8 mouse cellular contexts compared by ENCODE assay signal in genomic region chr7:144470545-144471059, GRCm38 (mm10). TPM values are rescaled to one million over a fixed set of nuclear protein-coding genes. Genes with fewer than 3 reads are reported as not detected.
A peak's percentile ranks its signal among the peaks of the same experiment; 100 is the strongest.
DNase-seq lines count a peak whose midpoint lies in the region; ATAC-seq lines count a peak whose summit lies in the region.

TSS of gene Cttn (minus strand) at chr7:144471009.

- H3K27ac ChIP-seq in embryonic facial prominence, embryonic 14.5 days (replicated peaks; ENCODE audit: low read depth, low read length) = peak within 1 kb of the TSS; percentile 84
- peak within 1 kb of the TSS; percentile 94 for H3K27ac ChIP-seq in midbrain, embryonic 10.5 days (replicated peaks)

- H3K9ac ChIP-seq in embryonic facial prominence, embryonic 14.5 days (ENCODE audit: low read depth, low read length) = peak within 1 kb of the TSS; percentile 94

- intact Hi-C loops in left cerebral cortex, postnatal 4 days (cut with DNase I) = no loop called here

- WGBS in embryonic facial prominence, embryonic 14.5 days = 2% methylated on average over 23 of the region's 30 CpGs
- under 1% methylated on average over 30 of the region's 30 CpGs for WGBS in midbrain, embryonic 10.5 days

- peak within 1 kb of the TSS; percentile 72 for H3K4me2 ChIP-seq in embryonic facial prominence, embryonic 14.5 days (ENCODE audit: low read depth, low read length)

- H3K4me1 ChIP-seq in embryonic facial prominence, embryonic 14.5 days (ENCODE audit: control insufficient read depth, insufficient read depth, low read length) = peaks cover 9% of the 10 kb centered on the region
- H3K4me1 ChIP-seq in midbrain, embryonic 10.5 days = peaks cover 26% of the 10 kb centered on the region

- H3K36me3 ChIP-seq in embryonic facial prominence, embryonic 14.5 days (ENCODE audit: control insufficient read depth, insufficient read depth, low read length) = peaks cover 6% of the 10 kb centered on the region
- H3K36me3 ChIP-seq in midbrain, embryonic 10.5 days = peaks cover 15% of the 10 kb centered on the region

- H3K9me3 ChIP-seq in embryonic facial prominence, embryonic 14.5 days (ENCODE audit: control insufficient read depth, low read length) = no peaks in the 10 kb centered on the region
- H3K9me3 ChIP-seq in midbrain, embryonic 10.5 days (replicated peaks) = no peaks in the 10 kb centered on the region

- peak; percentile 79 to 84 for DNase-seq in adrenal gland, postnatal 4 days (ENCODE audit: low spot score in 2 of 2)
- DNase-seq in embryonic facial prominence, embryonic 14.5 days (ENCODE audit: low spot score) = peak; percentile 94
- peak; percentile 93 to 94 for DNase-seq in heart, adult 18-20 months
- peak; percentile 94 for DNase-seq in kidney, adult 18-20 months
- peak; percentile 90 for DNase-seq in left cerebral cortex, postnatal 4 days
- DNase-seq in midbrain, embryonic 10.5 days (ENCODE audit: low spot score) = peak; percentile 90
- peak; percentile 62 for DNase-seq in spleen, adult 12 weeks (ENCODE audit: low spot score)

- ATAC-seq in embryonic facial prominence, embryonic 14.5 days (ENCODE audit: low read depth) = peak; percentile 96
- ATAC-seq in activated CD4-positive, CD25-positive, alpha-beta regulatory T cell, adult 4 months = no peak

- H3K4me3 ChIP-seq in embryonic facial prominence, embryonic 14.5 days (ENCODE audit: low read depth, low read length) = peak within 1 kb of the TSS; percentile 89
- peak within 1 kb of the TSS; percentile 99 for H3K4me3 ChIP-seq in midbrain, embryonic 10.5 days

- H3K27me3 ChIP-seq in embryonic facial prominence, embryonic 14.5 days (replicated peaks; ENCODE audit: control insufficient read depth, insufficient read depth, low read length) = no peaks in the 10 kb centered on the region
- no peaks in the 10 kb centered on the region for H3K27me3 ChIP-seq in midbrain, embryonic 10.5 days (ENCODE audit: low read depth, poor library complexity, severe bottlenecking)

RNA-seq across cellular contexts. Expression of gene Cttn, which starts in this region (rescaled TPM):
- total RNA-seq in adrenal gland, postnatal 4 days (2021) = 100 to 1,000 TPM; 189 to 193 TPM
- polyA plus RNA-seq in embryonic facial prominence, embryonic 14.5 days (2014; fragmentation: Nextera tagmentation; extraction: Ambion mirVana) = 157 and 179 TPM in 2 replicates
- 10 to 100 TPM; 31.3 to 33.3 TPM for total RNA-seq in heart, adult 18-20 months (2021)
- 100 to 1,000 TPM; 138 to 156 TPM for total RNA-seq in left cerebral cortex, postnatal 4 days (2021)
- polyA plus RNA-seq in midbrain, embryonic 10.5 days (2016; fragmentation: Nextera tagmentation; extraction: Ambion mirVana) = 217 and 229 TPM in 2 replicates
- 1 to 10 TPM; 2.8 to 4.2 TPM for polyA plus RNA-seq in activated CD4-positive, CD25-positive, alpha-beta regulatory T cell, adult 4 months (2017; shearing (Covaris generic))

Comparison
In these comparisons a context has a peak if more than half of its experiments do, and no peak if none do; other contexts are left out.
1. RNA of gene Cttn (total RNA-seq): 189 to 193 TPM in adrenal gland, postnatal 4 days and 138 to 156 TPM in left cerebral cortex, postnatal 4 days; 31.3 to 33.3 TPM in heart, adult 18-20 months; every median in the first group is over 4 times any median in the second.
2. RNA of gene Cttn (polyA plus RNA-seq): 217 to 229 TPM in midbrain, embryonic 10.5 days and 157 to 179 TPM in embryonic facial prominence, embryonic 14.5 days; 2.8 to 4.2 TPM in activated CD4-positive, CD25-positive, alpha-beta regulatory T cell, adult 4 months; every median in the first group is over 10 times any median in the second.
3. Peak in every context shown above with its lines, with median percentiles within 50 percentile points of each other: DNase-seq.